Mouse (Mus musculus): Measurements from ENCODE around the gene Fam177a. TPM values are rescaled to one million over a fixed set of nuclear protein-coding genes. Genes with fewer than 3 reads are reported as not detected.
"Not testable (repeated sequence)": the region's sequence is repeated elsewhere in the genome, so short reads cannot be mapped to it uniquely, and the experiment has no call there.

Gene Fam177a
- polyA plus RNA-seq, 1 experiment from 2014 or later: 57.2 TPM

DNA sequence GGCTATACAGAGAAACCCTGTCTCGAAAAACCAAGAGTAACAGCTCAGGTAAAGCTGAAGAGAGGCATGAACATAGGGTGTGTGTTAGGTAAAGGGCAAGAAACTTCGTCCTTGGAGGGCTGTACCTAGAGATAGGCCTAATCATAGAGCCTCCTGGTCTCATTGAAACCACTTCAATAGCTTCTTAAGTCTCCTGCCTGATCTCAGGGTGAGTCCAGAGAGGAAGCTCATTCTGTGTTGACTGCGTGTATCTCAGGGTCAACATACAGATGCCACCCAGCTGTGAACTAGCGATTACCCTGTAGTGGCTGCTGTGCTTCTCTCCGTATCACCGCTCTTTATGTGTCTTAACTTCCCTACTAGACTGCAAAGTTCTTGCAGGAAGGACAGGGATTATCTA lies 13.6 kb downstream of the Fam177a start:
- H3K4me1 ChIP-seq (replicated peaks; ENCODE audit: control insufficient read depth, insufficient read depth, low read length); H3K9ac ChIP-seq: not testable (repeated sequence)

GRCm38 (mm10) chr12:55154559-55155448 lies 30.5 kb downstream of the Fam177a start, which contains the start of gene Srp54b:
TSS of gene Srp54b (plus strand) at chr12:55155104.
- not testable (repeated sequence) for H3K36me3 ChIP-seq (replicated peaks; ENCODE audit: control insufficient read depth, insufficient read depth); H3K4me1 ChIP-seq (replicated peaks; ENCODE audit: control insufficient read depth, insufficient read depth, low read length); H3K27ac ChIP-seq; H3K4me2 ChIP-seq (replicated peaks); H3K9ac ChIP-seq; DNase-seq (ENCODE audit: low spot score); H3K9me3 ChIP-seq (ENCODE audit: control insufficient read depth, low read length); H3K27me3 ChIP-seq (ENCODE audit: control insufficient read depth, insufficient read depth, low read length)
- H3K4me3 ChIP-seq (replicated peaks; ENCODE audit: low read length): 0 out of 2 replicates have a peak within 1 kb of the TSS, but pooled peaks have one; percentile 18
- no CpG with 5 or more reads among the region's 57 CpGs for WGBS
- ATAC-seq (ENCODE audit: low FRiP score): peak; percentile 99

More for the DNA sequence above, 13.6 kb downstream of the Fam177a start:
- not testable (repeated sequence) for H3K9me3 ChIP-seq (ENCODE audit: control insufficient read depth, low read length); ATAC-seq (ENCODE audit: low FRiP score); H3K27me3 ChIP-seq (ENCODE audit: control insufficient read depth, insufficient read depth, low read length); H3K4me3 ChIP-seq (replicated peaks; ENCODE audit: low read length); DNase-seq (ENCODE audit: low spot score); H3K27ac ChIP-seq; H3K4me2 ChIP-seq (replicated peaks); H3K36me3 ChIP-seq (replicated peaks; ENCODE audit: control insufficient read depth, insufficient read depth)
- no CpG with 5 or more reads among the region's 6 CpGs for WGBS

DNA sequence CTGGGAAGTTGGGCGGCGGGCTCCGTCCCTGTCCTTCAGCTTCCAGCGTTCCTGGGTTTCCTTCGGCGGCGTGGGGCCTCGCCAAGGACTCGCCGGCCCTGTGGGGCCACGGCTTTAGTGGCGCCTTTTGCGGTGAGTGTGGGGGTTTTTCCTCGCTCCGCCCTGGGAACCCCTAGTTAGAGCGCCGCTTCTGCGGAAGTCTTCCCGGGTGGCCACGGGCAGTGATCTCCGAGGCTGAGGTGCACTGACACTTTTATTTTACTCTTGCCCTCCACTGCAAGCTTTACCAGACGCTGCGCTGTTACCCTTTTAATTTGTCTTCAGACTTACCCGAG lies 31.1 kb downstream of the Fam177a start:
- H3K4me2 ChIP-seq (replicated peaks); H3K27ac ChIP-seq; H3K9ac ChIP-seq; H3K4me1 ChIP-seq (replicated peaks; ENCODE audit: control insufficient read depth, insufficient read depth, low read length); DNase-seq (ENCODE audit: low spot score); H3K9me3 ChIP-seq (ENCODE audit: control insufficient read depth, low read length); H3K27me3 ChIP-seq (ENCODE audit: control insufficient read depth, insufficient read depth, low read length); H3K36me3 ChIP-seq (replicated peaks; ENCODE audit: control insufficient read depth, insufficient read depth): not testable (repeated sequence)
- 0 out of 2 replicates have a peak overlapping the region, but pooled peaks have one; percentile 18 for H3K4me3 ChIP-seq (replicated peaks; ENCODE audit: low read length)
- 1% methylated on average over 8 of the region's 24 CpGs for WGBS
- ATAC-seq (ENCODE audit: low FRiP score): peak; percentile 59

DNA sequence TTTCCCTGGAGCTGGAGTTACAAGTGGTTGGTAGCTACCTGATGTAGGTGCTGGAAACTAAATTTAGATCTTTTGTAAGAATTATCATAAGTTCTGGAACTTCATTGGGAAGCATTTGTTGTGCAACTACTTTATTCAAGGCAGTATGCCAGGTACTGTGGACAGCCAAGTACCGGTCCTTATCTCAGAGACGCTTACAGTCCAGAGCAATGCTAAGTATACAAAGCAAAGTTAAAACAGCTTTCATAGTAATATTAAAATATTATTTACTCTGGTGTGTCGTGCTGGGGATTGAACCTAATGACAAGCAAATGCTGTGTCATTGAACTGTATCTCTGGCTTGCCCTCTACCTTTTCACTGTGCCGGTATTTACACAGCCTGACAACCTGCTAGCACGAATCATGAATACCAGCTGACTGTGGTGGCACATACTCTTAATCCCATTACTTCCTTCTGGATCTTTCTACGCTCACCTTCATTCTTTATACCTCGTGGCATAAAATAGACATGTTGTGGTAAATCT lies 42.8 kb downstream of the Fam177a start:
- H3K4me1 ChIP-seq (replicated peaks; ENCODE audit: control insufficient read depth, insufficient read depth, low read length); H3K4me2 ChIP-seq (replicated peaks); DNase-seq (ENCODE audit: low spot score); H3K9me3 ChIP-seq (ENCODE audit: control insufficient read depth, low read length); H3K27ac ChIP-seq; H3K4me3 ChIP-seq (replicated peaks; ENCODE audit: low read length); H3K36me3 ChIP-seq (replicated peaks; ENCODE audit: control insufficient read depth, insufficient read depth); H3K27me3 ChIP-seq (ENCODE audit: control insufficient read depth, insufficient read depth, low read length); ATAC-seq (ENCODE audit: low FRiP score); H3K9ac ChIP-seq: not testable (repeated sequence)
- WGBS: no CpG with 5 or more reads among the region's 7 CpGs

- DNase-seq (ENCODE audit: low spot score); H3K4me1 ChIP-seq (replicated peaks; ENCODE audit: control insufficient read depth, insufficient read depth, low read length); H3K27me3 ChIP-seq (ENCODE audit: control insufficient read depth, insufficient read depth, low read length); H3K4me2 ChIP-seq (replicated peaks); ATAC-seq (ENCODE audit: low FRiP score); H3K36me3 ChIP-seq (replicated peaks; ENCODE audit: control insufficient read depth, insufficient read depth); H3K9me3 ChIP-seq (ENCODE audit: control insufficient read depth, low read length); H3K4me3 ChIP-seq (replicated peaks; ENCODE audit: low read length); H3K9ac ChIP-seq; H3K27ac ChIP-seq: not testable (repeated sequence)
- no CpG with 5 or more reads among the region's 8 CpGs for WGBS
Measured at GRCm38 (mm10) chr12:55187686-55188085, 63.4 kb downstream of the Fam177a start.

- H3K9me3 ChIP-seq (ENCODE audit: control insufficient read depth, low read length); H3K36me3 ChIP-seq (replicated peaks; ENCODE audit: control insufficient read depth, insufficient read depth); H3K27me3 ChIP-seq (ENCODE audit: control insufficient read depth, insufficient read depth, low read length); H3K27ac ChIP-seq; ATAC-seq (ENCODE audit: low FRiP score); DNase-seq (ENCODE audit: low spot score); H3K4me3 ChIP-seq (replicated peaks; ENCODE audit: low read length); H3K4me1 ChIP-seq (replicated peaks; ENCODE audit: control insufficient read depth, insufficient read depth, low read length); H3K4me2 ChIP-seq (replicated peaks); H3K9ac ChIP-seq: not testable (repeated sequence)
- no CpG with 5 or more reads among the region's 5 CpGs for WGBS
Measured at GRCm38 (mm10) chr12:55189127-55189526, 64.9 kb downstream of the Fam177a start.

Other genes starting within 250 kb of the Fam177a start
- not detected in 2 replicates for gene Gm20403, start 137.9 kb upstream of the Fam177a start, polyA plus RNA-seq (2014; fragmentation: Nextera tagmentation; extraction: Ambion mirVana)
- 4.5 and 6.5 TPM in 2 replicates for gene Baz1a, start 110.1 kb upstream of the Fam177a start, polyA plus RNA-seq (2014; fragmentation: Nextera tagmentation; extraction: Ambion mirVana)
- gene 2700097O09Rik, start 44.4 kb upstream of the Fam177a start, polyA plus RNA-seq (2014; fragmentation: Nextera tagmentation; extraction: Ambion mirVana): 26.6 and 27.5 TPM in 2 replicates
- 210 and 219 TPM in 2 replicates for gene Srp54a, start 44.2 kb upstream of the Fam177a start, polyA plus RNA-seq (2014; fragmentation: Nextera tagmentation; extraction: Ambion mirVana)
- 70.5 and 73.5 TPM in 2 replicates for gene Srp54b, start 30.6 kb downstream of the Fam177a start, polyA plus RNA-seq (2014; fragmentation: Nextera tagmentation; extraction: Ambion mirVana)
- not detected in 2 replicates for gene 1700047I17Rik2, start 75.1 kb downstream of the Fam177a start, polyA plus RNA-seq (2014; fragmentation: Nextera tagmentation; extraction: Ambion mirVana)
- gene Srp54c, start 105.7 kb downstream of the Fam177a start, polyA plus RNA-seq (2014; fragmentation: Nextera tagmentation; extraction: Ambion mirVana): 80.3 and 91.3 TPM in 2 replicates
- gene 1110008L16Rik, start 175.1 kb downstream of the Fam177a start, polyA plus RNA-seq (2014; fragmentation: Nextera tagmentation; extraction: Ambion mirVana): 7.9 and 10.7 TPM in 2 replicates
- gene Ppp2r3c, start 178.5 kb downstream of the Fam177a start, polyA plus RNA-seq (2014; fragmentation: Nextera tagmentation; extraction: Ambion mirVana): 23.4 and 24.2 TPM in 2 replicates

Data from hindbrain, embryonic 14.5 days (tissue).